15 mouse cellular contexts compared by ENCODE assay signal in the genomic region with DNA sequence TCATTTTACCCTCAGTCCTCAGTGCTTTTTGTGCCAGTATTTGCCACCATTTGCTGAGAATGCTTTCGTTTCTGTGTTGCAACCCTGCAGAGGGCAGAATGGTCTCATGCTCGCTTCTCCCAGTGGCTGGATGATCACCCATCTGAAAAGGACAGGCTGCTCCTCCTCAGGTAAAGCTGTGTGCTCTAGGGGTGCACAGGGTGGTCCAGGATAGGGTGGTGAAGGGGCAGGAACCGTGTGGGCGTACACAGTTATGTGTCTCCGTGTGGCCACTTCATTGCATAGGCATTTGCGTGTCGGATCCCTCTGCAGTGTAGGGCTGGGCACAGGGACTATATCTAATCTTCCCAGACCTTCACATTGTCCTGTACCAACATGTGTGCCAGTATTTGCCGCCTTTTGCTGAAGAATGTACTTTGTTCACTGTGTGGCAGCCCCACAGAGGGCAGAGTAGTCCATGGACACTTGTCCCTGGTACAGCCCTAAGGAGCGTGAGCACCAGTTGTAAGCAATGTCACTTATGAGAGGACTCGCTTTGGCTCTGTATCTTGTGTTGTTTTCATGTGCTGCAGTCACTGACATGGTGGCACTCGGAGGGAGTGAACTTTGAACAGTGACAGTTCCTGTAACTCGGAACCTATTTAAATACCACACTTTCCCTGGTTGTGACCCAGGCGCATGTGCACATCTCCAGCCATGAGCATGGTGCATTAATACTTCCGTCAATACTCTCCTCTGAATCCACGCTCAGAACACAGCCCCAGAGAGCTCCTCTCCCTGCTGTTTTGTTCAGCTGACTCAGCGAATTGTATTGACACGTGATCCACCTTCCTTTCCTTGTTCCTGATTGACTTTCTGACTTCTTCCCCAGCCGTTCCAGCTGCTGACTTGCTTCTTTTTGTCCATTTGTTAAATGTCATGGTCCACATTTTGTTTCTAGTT. TPM values are rescaled to one million over a fixed set of nuclear protein-coding genes. Genes with fewer than 3 reads are reported as not detected.
DNase-seq lines count a peak whose midpoint lies in the region; ATAC-seq and TF ChIP-seq lines count a peak whose summit lies in the region.
"Had no signal": no experiment of that assay in that cellular context is flagged by ENCODE, and none has a peak within 500 bp of the region (broad histone marks: within the 10 kb centered on the region; RNA-seq: fewer than 3 reads in every experiment).

No protein-coding gene starts in this region.

- no peaks in the 10 kb centered on the region for H3K27me3 ChIP-seq in heart, embryonic 12.5 days (replicated peaks)
- no peaks in the 10 kb centered on the region for H3K27me3 ChIP-seq in liver, adult 2 months (ENCODE audit: control insufficient read depth, insufficient read depth, low read length)
- no peaks in the 10 kb centered on the region for H3K27me3 ChIP-seq in kidney, postnatal 0 days (ENCODE audit: insufficient read depth, low read length)
- H3K27me3 ChIP-seq in small intestine, adult 2 months (ENCODE audit: control insufficient read depth, insufficient read depth, low read length), result no peaks in the 10 kb centered on the region
- H3K27me3 ChIP-seq: midbrain, embryonic 12.5 days had no signal

- no peak overlapping the region for H3K4me3 ChIP-seq in heart, embryonic 12.5 days
- H3K4me3 ChIP-seq in liver, adult 2 months (ENCODE audit: insufficient read depth, low read depth, low read length), result 0 out of 2 replicates have a peak overlapping the region, but pooled peaks have one; percentile 1
- no peak overlapping the region for H3K4me3 ChIP-seq in kidney, postnatal 0 days (replicated peaks; ENCODE audit: low read depth, low read length)
- no peak overlapping the region for H3K4me3 ChIP-seq in small intestine, adult 2 months (ENCODE audit: low read depth, low read length)
- H3K4me3 ChIP-seq: left cerebral cortex, adult 2 months; midbrain, embryonic 12.5 days had no signal

- H3K4me1 ChIP-seq in heart, embryonic 12.5 days (replicated peaks), result peaks cover 9% of the 10 kb centered on the region; the same call in 1 of the 2 replicates
- peaks cover 17% of the 10 kb centered on the region for H3K4me1 ChIP-seq in liver, adult 2 months (ENCODE audit: control insufficient read depth, insufficient read depth, low read length)
- H3K4me1 ChIP-seq in kidney, postnatal 0 days (replicated peaks; ENCODE audit: insufficient read depth, low read length), result no peaks in the 10 kb centered on the region
- H3K4me1 ChIP-seq in small intestine, adult 2 months (ENCODE audit: control insufficient read depth, insufficient read depth, insufficient read length, low read length), result peaks cover 10% of the 10 kb centered on the region; the same call in 1 of the 2 replicates
- H3K4me1 ChIP-seq: midbrain, embryonic 12.5 days had no signal

- no peak overlapping the region for H3K9ac ChIP-seq in heart, embryonic 12.5 days
- H3K9ac ChIP-seq in liver, adult 2 months (ENCODE audit: low read depth, low read length), result peak overlapping the region; percentile 36; the same call in 1 of the 2 replicates
- no peak overlapping the region for H3K9ac ChIP-seq in kidney, postnatal 0 days (ENCODE audit: low read depth, low read length)
- H3K9ac ChIP-seq: midbrain, embryonic 12.5 days had no signal

- H3K36me3 ChIP-seq in heart, embryonic 12.5 days, result peaks cover 47% of the 10 kb centered on the region
- peaks cover 18% of the 10 kb centered on the region for H3K36me3 ChIP-seq in liver, adult 2 months (ENCODE audit: control insufficient read depth, insufficient read depth, low read length)
- peaks cover 15% of the 10 kb centered on the region for H3K36me3 ChIP-seq in kidney, postnatal 0 days (ENCODE audit: insufficient read depth, low read length)
- peaks cover 19% of the 10 kb centered on the region for H3K36me3 ChIP-seq in small intestine, adult 2 months (ENCODE audit: control insufficient read depth, insufficient read depth, low read length)

- no peaks in the 10 kb centered on the region for H3K9me3 ChIP-seq in heart, embryonic 12.5 days (replicated peaks)
- H3K9me3 ChIP-seq in kidney, postnatal 0 days (replicated peaks; ENCODE audit: low read length), result no peaks in the 10 kb centered on the region
- H3K9me3 ChIP-seq: midbrain, embryonic 12.5 days had no signal

- no peaks in the 10 kb centered on the region for H3K79me2 ChIP-seq in liver, adult 2 months (ENCODE audit: control insufficient read depth, insufficient read depth, low read length)

- 83% methylated on average over 18 of the region's 18 CpGs for WGBS in heart, embryonic 12.5 days
- WGBS in liver, adult 2 months, result 35% methylated on average over 18 of the region's 18 CpGs
- 70% methylated on average over 18 of the region's 18 CpGs for WGBS in kidney, postnatal 0 days
- WGBS in small intestine, adult 2 months, result 49% methylated on average over 18 of the region's 18 CpGs

- DNase-seq in heart, adult 11 months, result peak; percentile 89
- DNase-seq in liver, adult 2 months (ENCODE audit: extremely low read depth, low read depth, low spot score), result peak; percentile 88
- DNase-seq in liver, result no peak
- DNase-seq in kidney, postnatal 0 days (ENCODE audit: low spot score), result no peak
- no peak for DNase-seq in left cerebral cortex, adult 18-20 months (ENCODE audit: low spot score in 2 of 2)
- DNase-seq in Muller cell, postnatal 12 days (ENCODE audit: inconsistent ontology term), result no peak
- DNase-seq: adrenal gland, postnatal 10 days; cerebellum, postnatal 25 days; heart, postnatal 10 days; lung, postnatal 14 days; thymus, postnatal 25 days had no signal

- no peak overlapping the region for H3K4me2 ChIP-seq in heart, embryonic 12.5 days
- H3K4me2 ChIP-seq in kidney, postnatal 0 days (ENCODE audit: low read length), result no peak overlapping the region
- H3K4me2 ChIP-seq: midbrain, embryonic 12.5 days had no signal

- TF ChIP-seq POLR2A in liver, adult 2 months (IDR thresholded peaks at IDR 0.05; ENCODE audit: extremely low read depth, insufficient read depth, low read length), result no peak
- TF ChIP-seq POLR2A in small intestine, adult 2 months (IDR thresholded peaks at IDR 0.05; ENCODE audit: low read depth, low read length), result no peak

- TF ChIP-seq CTCF in liver, adult 2 months (IDR thresholded peaks at IDR 0.05; ENCODE audit: low read depth, low read length), result no peak
- no peak for TF ChIP-seq CTCF in kidney, postnatal 0 days (IDR thresholded peaks at IDR 0.05; ENCODE audit: low read depth)
- TF ChIP-seq CTCF in small intestine, adult 2 months (IDR thresholded peaks at IDR 0.05; ENCODE audit: extremely low read depth, insufficient read length, insufficient replicate concordance, low read depth, low read length), result no peak

- H3K27ac ChIP-seq in heart, embryonic 12.5 days (ENCODE audit: poor library complexity, severe bottlenecking), result no peak overlapping the region
- H3K27ac ChIP-seq in liver, adult 2 months (replicated peaks; ENCODE audit: insufficient read depth, low read depth, low read length), result peak overlapping the region; percentile 80
- H3K27ac ChIP-seq in kidney, postnatal 0 days, result 0 out of 2 replicates have a peak overlapping the region, but pooled peaks have one; percentile 1
- peak overlapping the region; percentile 54 for H3K27ac ChIP-seq in small intestine, adult 2 months (ENCODE audit: insufficient read depth, low read depth, low read length)
- H3K27ac ChIP-seq: left cerebral cortex, adult 2 months; midbrain, embryonic 12.5 days had no signal

- ATAC-seq in heart, embryonic 12.5 days (ENCODE audit: insufficient number of reproducible peaks, low FRiP score), result no peak
- ATAC-seq in kidney, postnatal 0 days (replicated peaks; ENCODE audit: low FRiP score, low read depth), result no peak; the same call in 1 of the 2 replicates

RNA-seq across cellular contexts. Expression of a gene that starts 29.6 kb away (rescaled TPM):
- 93.7 and 97.0 TPM in 2 replicates for polyA plus RNA-seq in heart, embryonic 12.5 days (2016; fragmentation: Nextera tagmentation; extraction: Ambion mirVana)
- 106 and 117 TPM in 2 replicates for total RNA-seq in liver, adult 2 months (2014; rRNA removed)
- polyA plus RNA-seq in liver, adult 2 months (2012; rRNA removed), result 52.9 and 57.3 TPM in 2 replicates
- 119 and 122 TPM in 2 replicates for polyA plus RNA-seq in kidney, postnatal 0 days (2015; fragmentation: Nextera tagmentation; extraction: Ambion mirVana)
- polyA plus RNA-seq in small intestine, adult 2 months (2012; rRNA removed), result 22.3 and 53.5 TPM in 2 replicates
- total RNA-seq in left cerebral cortex, adult 18-20 months (2021), result 10 to 100 TPM; 20.9 to 21.2 TPM

Comparison
In these comparisons a context has a peak if more than half of its experiments do, and no peak if none do; other contexts are left out.
1. DNase-seq: peak in heart, adult 11 months (single experiment) and liver, adult 2 months (single experiment); none in liver (single experiment), kidney, postnatal 0 days (single experiment), left cerebral cortex, adult 18-20 months (0 of 2) and Muller cell, postnatal 12 days (single experiment).